Mouse (Mus musculus): ENCODE measurements around the gene Slc7a3. TPM values are rescaled to one million over a fixed set of nuclear protein-coding genes. Genes with fewer than 3 reads are reported as not detected.
"Not testable (repeated sequence)": the region's sequence is repeated elsewhere in the genome, so short reads cannot be mapped to it uniquely, and the experiment has no call there.

Slc7a3 gene
- polyA plus RNA-seq (2016; fragmentation: Nextera tagmentation; extraction: Ambion mirVana) = 0.71 and 0.82 TPM in 2 replicates

DNA sequence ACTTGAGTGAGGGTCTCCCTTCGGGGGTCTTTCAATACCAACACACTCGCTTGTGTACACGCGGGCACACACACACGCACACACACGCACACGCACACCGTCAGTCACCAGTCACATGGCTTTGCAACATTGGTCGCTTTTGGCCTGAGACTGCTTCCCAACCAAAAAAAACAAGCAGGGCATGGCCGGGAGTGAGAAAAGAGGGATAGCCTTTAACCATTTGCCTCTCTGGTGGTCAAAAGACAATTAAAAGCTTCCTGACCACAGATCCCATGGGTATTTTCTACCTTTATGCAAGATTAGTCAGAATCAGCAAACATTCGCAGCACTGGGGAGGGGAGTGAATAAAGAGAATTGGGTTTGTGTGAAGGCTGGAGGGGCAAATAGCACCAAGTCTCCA, at the start of gene Slc7a3:
Slc7a3 (minus strand) TSS at position 101 of the 400 bp plus-strand sequence.
- no peak within 1 kb of the TSS for H3K27ac ChIP-seq
- peaks cover 4% of the 10 kb centered on the region; the same call in 1 of the 2 replicates for H3K4me1 ChIP-seq
- no peak within 1 kb of the TSS for H3K9ac ChIP-seq
- H3K4me2 ChIP-seq (replicated peaks) = peak within 1 kb of the TSS; percentile 53
- ATAC-seq (ENCODE audit: low FRiP score) = no peak
- no peaks in the 10 kb centered on the region for H3K36me3 ChIP-seq
- H3K9me3 ChIP-seq (replicated peaks) = no peaks in the 10 kb centered on the region
- H3K4me3 ChIP-seq = peak within 1 kb of the TSS; percentile 26
- peaks cover 22% of the 10 kb centered on the region; the same call in 1 of the 2 replicates for H3K27me3 ChIP-seq
- WGBS = 43% methylated on average over 11 of the region's 11 CpGs

GRCm38 (mm10) chrX:101131992-101132791, 46.4 kb upstream of the Slc7a3 start:
- H3K27ac ChIP-seq = no peak overlapping the region
- H3K9ac ChIP-seq = no peak overlapping the region
- no peaks in the 10 kb centered on the region for H3K27me3 ChIP-seq
- ATAC-seq (ENCODE audit: low FRiP score) = no peak; the same call in 1 of the 2 replicates
- H3K4me3 ChIP-seq = no peak overlapping the region
- WGBS = 43% methylated on average over 12 of the region's 12 CpGs
- H3K9me3 ChIP-seq (replicated peaks) = no peaks in the 10 kb centered on the region
- peak overlapping the region; percentile 26 for H3K4me2 ChIP-seq (replicated peaks)
- H3K36me3 ChIP-seq = no peaks in the 10 kb centered on the region
- H3K4me1 ChIP-seq = no peaks in the 10 kb centered on the region

DNA sequence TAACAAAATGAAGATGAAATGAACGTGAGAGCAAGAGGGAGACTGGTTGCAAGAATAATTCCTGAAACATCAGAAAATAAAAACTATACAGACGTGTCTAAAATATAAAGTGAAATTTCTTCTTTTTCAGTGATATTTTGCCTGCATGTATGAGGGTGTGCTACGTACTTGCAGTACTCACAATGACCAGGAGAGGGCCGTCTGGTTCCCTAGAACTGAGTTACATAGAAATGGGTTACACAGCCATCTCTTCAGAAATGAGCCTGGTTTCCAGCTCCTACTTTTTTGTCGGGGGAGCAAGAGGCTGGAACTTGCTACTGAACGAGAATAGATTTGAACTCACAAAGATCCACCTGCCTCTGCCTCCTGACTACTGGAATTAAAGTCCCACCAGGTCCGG, 45.2 kb upstream of the Slc7a3 start:
- no peak overlapping the region for H3K4me2 ChIP-seq (replicated peaks)
- no peak for ATAC-seq (ENCODE audit: low FRiP score)
- H3K4me3 ChIP-seq = no peak overlapping the region
- WGBS = 30% methylated on average over 7 of the region's 7 CpGs
- H3K9ac ChIP-seq = no peak overlapping the region
- no peaks in the 10 kb centered on the region for H3K27me3 ChIP-seq
- H3K4me1 ChIP-seq = no peaks in the 10 kb centered on the region
- no peaks in the 10 kb centered on the region for H3K9me3 ChIP-seq (replicated peaks)
- H3K36me3 ChIP-seq = no peaks in the 10 kb centered on the region
- no peak overlapping the region for H3K27ac ChIP-seq

GRCm38 (mm10) chrX:101128559-101128958, 42.7 kb upstream of the Slc7a3 start:
- no peak for ATAC-seq (ENCODE audit: low FRiP score)
- Histone ChIP-seq H3K4me1 (no peaks in the 10 kb centered on the region), H3K9me3 (replicated peaks) (no peaks in the 10 kb centered on the region), H3K27ac (no peak overlapping the region), H3K36me3 (no peaks in the 10 kb centered on the region), H3K9ac (no peak overlapping the region), H3K27me3 (no peaks in the 10 kb centered on the region), H3K4me2 (replicated peaks) (no peak overlapping the region), H3K4me3 (no peak overlapping the region)
- WGBS = 90% methylated on average over 2 of the region's 2 CpGs

GRCm38 (mm10) chrX:101126977-101127376, 41.2 kb upstream of the Slc7a3 start:
- Histone ChIP-seq H3K9ac (no peak overlapping the region), H3K27me3 (no peaks in the 10 kb centered on the region), H3K9me3 (replicated peaks) (no peaks in the 10 kb centered on the region), H3K4me3 (no peak overlapping the region), H3K36me3 (no peaks in the 10 kb centered on the region), H3K4me2 (replicated peaks) (no peak overlapping the region), H3K27ac (no peak overlapping the region), H3K4me1 (no peaks in the 10 kb centered on the region)
- WGBS = 81% methylated on average over 2 of the region's 2 CpGs
- no peak for ATAC-seq (ENCODE audit: low FRiP score)

GRCm38 (mm10) chrX:101126474-101126955, 40.7 kb upstream of the Slc7a3 start:
- no peaks in the 10 kb centered on the region for H3K36me3 ChIP-seq
- H3K27ac ChIP-seq = no peak overlapping the region
- no peak for ATAC-seq (ENCODE audit: low FRiP score)
- H3K27me3 ChIP-seq = no peaks in the 10 kb centered on the region
- no peak overlapping the region for H3K4me3 ChIP-seq
- no peak overlapping the region for H3K4me2 ChIP-seq (replicated peaks)
- no peaks in the 10 kb centered on the region for H3K9me3 ChIP-seq (replicated peaks)
- H3K4me1 ChIP-seq = no peaks in the 10 kb centered on the region
- H3K9ac ChIP-seq = no peak overlapping the region
- 75% methylated on average over 7 of the region's 7 CpGs for WGBS

- ATAC-seq (ENCODE audit: low FRiP score) = no peak
- no peaks in the 10 kb centered on the region for H3K4me1 ChIP-seq
- H3K9me3 ChIP-seq (replicated peaks) = no peaks in the 10 kb centered on the region
- H3K36me3 ChIP-seq = no peaks in the 10 kb centered on the region
- WGBS = 58% methylated on average over 1 of the region's 1 CpGs
- H3K9ac ChIP-seq = no peak overlapping the region
- no peak overlapping the region for H3K4me3 ChIP-seq
- no peak overlapping the region for H3K4me2 ChIP-seq (replicated peaks)
- H3K27me3 ChIP-seq = no peaks in the 10 kb centered on the region
- H3K27ac ChIP-seq = no peak overlapping the region
Measured at GRCm38 (mm10) chrX:101120546-101120945, 34.7 kb upstream of the Slc7a3 start.

GRCm38 (mm10) chrX:101085211-101085610, 609 bp downstream of the Slc7a3 start:
- H3K27ac ChIP-seq; H3K9me3 ChIP-seq (replicated peaks); ATAC-seq (ENCODE audit: low FRiP score); H3K4me1 ChIP-seq; H3K9ac ChIP-seq; H3K36me3 ChIP-seq: not testable (repeated sequence)
- WGBS = 22% methylated on average over 8 of the region's 9 CpGs
- H3K4me3 ChIP-seq = peak overlapping the region; percentile 26
- H3K4me2 ChIP-seq (replicated peaks) = peak overlapping the region; percentile 53
- peaks cover 22% of the 10 kb centered on the region; the same call in 1 of the 2 replicates for H3K27me3 ChIP-seq

DNA sequence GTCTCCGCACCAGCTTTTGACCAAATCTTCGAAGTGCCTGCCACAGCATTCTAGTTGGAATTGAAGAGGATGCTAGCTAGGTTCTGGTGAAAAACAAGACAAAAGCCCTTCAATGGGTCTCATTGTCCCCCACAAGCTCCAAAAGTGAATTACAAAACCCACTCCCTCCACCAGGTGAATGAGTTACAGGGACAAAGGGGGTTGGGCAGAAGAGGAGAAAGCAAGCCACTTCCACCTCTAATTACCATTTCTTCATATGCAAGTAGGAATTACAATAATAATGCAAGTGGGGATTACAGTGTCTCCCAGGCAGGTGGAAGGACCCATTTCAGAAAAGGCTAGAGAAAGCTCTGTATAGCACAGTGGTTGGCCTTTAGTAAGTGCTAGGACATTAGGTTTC, 1.6 kb downstream of the Slc7a3 start:
- Histone ChIP-seq H3K4me3 (no peak overlapping the region), H3K9me3 (replicated peaks) (no peaks in the 10 kb centered on the region), H3K4me2 (replicated peaks) (no peak overlapping the region), H3K27me3 (peaks cover 22% of the 10 kb centered on the region; the same call in 1 of the 2 replicates), H3K4me1 (peaks cover 4% of the 10 kb centered on the region; the same call in 1 of the 2 replicates), H3K9ac (no peak overlapping the region), H3K36me3 (no peaks in the 10 kb centered on the region), H3K27ac (no peak overlapping the region)
- 57% methylated on average over 2 of the region's 2 CpGs for WGBS
- no peak for ATAC-seq (ENCODE audit: low FRiP score)

DNA sequence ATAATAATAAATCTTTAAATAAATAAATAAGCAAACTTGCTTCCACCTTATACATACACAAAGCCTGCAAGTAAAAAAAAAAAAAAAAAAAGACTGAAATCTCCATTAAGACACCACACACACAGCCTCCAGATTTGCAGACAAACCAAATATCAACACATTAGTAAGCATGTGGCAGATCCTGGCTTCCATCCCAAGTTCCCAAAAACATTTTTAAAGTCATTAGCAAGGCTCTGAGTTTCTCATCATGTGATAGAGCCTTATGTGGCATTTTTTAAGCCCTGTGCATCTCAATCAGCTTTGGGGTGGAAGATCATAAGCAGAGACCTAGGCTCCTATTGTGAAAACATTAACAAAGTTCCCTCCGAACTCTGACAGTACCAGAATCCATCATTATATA, 20.6 kb downstream of the Slc7a3 start:
- Histone ChIP-seq H3K4me2 (replicated peaks) (no peak overlapping the region), H3K9ac (no peak overlapping the region), H3K9me3 (replicated peaks) (no peaks in the 10 kb centered on the region), H3K36me3 (no peaks in the 10 kb centered on the region), H3K4me1 (no peaks in the 10 kb centered on the region), H3K27me3 (no peaks in the 10 kb centered on the region), H3K27ac (no peak overlapping the region), H3K4me3 (no peak overlapping the region)
- 76% methylated on average over 1 of the region's 1 CpGs for WGBS
- no peak for ATAC-seq (ENCODE audit: low FRiP score)

GRCm38 (mm10) chrX:101063503-101063902, 22.3 kb downstream of the Slc7a3 start:
- no peak for ATAC-seq (ENCODE audit: low FRiP score)
- WGBS = 70% methylated on average over 2 of the region's 2 CpGs

DNA sequence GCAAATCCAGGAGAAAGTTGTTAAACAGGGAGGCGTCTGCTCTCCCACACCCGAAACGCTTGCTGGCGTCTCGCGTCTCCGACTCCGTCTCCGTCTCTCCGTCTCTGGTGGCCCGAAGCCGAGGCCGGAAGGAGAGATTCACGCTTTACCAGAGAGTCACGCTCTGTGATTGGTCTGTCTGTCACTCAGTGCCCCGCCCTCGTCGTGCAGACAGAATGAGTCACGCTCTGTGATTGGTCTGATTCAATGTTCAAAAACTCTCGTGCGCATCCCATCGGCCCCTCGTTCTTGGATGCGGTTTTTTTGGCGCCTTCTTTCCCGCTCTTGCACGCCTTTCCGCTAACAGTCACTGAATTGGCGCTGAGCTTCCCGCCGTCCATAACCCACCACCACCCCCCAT, 26.3 kb downstream of the Slc7a3 start, which contains the start of gene Tex11:
Tex11 (minus strand) TSS at position 127 of the 400 bp plus-strand sequence.
- H3K4me2 ChIP-seq (replicated peaks) = no peak within 1 kb of the TSS

More at GRCm38 (mm10) chrX:101063503-101063902, 22.3 kb downstream of the Slc7a3 start:
- H3K4me3 ChIP-seq = no peak overlapping the region
- H3K9ac ChIP-seq = no peak overlapping the region
- H3K4me1 ChIP-seq = no peaks in the 10 kb centered on the region
- no peak overlapping the region for H3K27ac ChIP-seq
- no peaks in the 10 kb centered on the region for H3K27me3 ChIP-seq
- H3K36me3 ChIP-seq = no peaks in the 10 kb centered on the region
- no peaks in the 10 kb centered on the region for H3K9me3 ChIP-seq (replicated peaks)
- H3K4me2 ChIP-seq (replicated peaks) = no peak overlapping the region

More for the DNA sequence above, 26.3 kb downstream of the Slc7a3 start, which contains the start of gene Tex11:
- Histone ChIP-seq H3K9me3 (replicated peaks) (no peaks in the 10 kb centered on the region), H3K27me3 (no peaks in the 10 kb centered on the region), H3K4me3 (no peak within 1 kb of the TSS), H3K36me3 (no peaks in the 10 kb centered on the region), H3K9ac (no peak within 1 kb of the TSS), H3K4me1 (no peaks in the 10 kb centered on the region), H3K27ac (no peak within 1 kb of the TSS)
- no peak for ATAC-seq (ENCODE audit: low FRiP score)
- WGBS = 89% methylated on average over 31 of the region's 31 CpGs
